Mouse (Mus musculus): ENCODE data around the gene Tcp1. TPM values are rescaled to one million over a fixed set of nuclear protein-coding genes. Genes with fewer than 3 reads are reported as not detected.

The Tcp1 gene
- 497 and 531 TPM in 2 replicates for polyA plus RNA-seq (2016; fragmentation: Nextera tagmentation; extraction: Ambion mirVana)

DNA sequence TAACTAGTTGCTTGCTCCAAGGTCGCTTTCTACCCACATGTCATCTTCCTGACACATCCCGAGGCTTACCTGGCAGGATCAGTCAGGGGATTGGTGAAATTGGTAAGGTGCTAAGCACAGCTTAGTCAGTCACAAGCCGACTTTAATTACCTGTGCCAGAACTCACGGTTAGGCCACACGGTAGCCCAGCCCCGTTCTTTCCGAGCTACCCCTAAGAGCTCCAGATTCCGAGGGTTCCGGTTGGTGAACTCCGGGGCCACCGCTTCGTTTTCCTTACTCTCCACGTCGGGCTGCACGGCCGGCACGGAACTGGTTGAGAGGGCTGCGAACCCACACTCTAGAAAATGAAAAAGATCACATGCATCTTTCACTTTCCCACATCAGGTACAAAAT is at the start of gene Tcp1:
Gene Tcp1, plus strand, starts transcription at position 214 of the 393 bp plus-strand sequence.
- H3K36me3 ChIP-seq = peaks cover 65% of the 10 kb centered on the region
- no peaks in the 10 kb centered on the region for H3K9me3 ChIP-seq
- H3K9ac ChIP-seq (replicated peaks) = peak within 1 kb of the TSS; percentile 96
- peak; percentile 5; the same call in 1 of the 2 replicates for ATAC-seq (ENCODE audit: insufficient number of reproducible peaks, insufficient read depth, low FRiP score, low TSS enrichment, low read depth)
- H3K4me2 ChIP-seq = peak within 1 kb of the TSS; percentile 84
- peak within 1 kb of the TSS; percentile 91 for H3K27ac ChIP-seq
- no peaks in the 10 kb centered on the region for H3K27me3 ChIP-seq
- WGBS = 1% methylated on average over 18 of the region's 18 CpGs
- H3K4me1 ChIP-seq (replicated peaks) = peaks cover 6% of the 10 kb centered on the region
- H3K4me3 ChIP-seq (replicated peaks) = peak within 1 kb of the TSS; percentile 95

GRCm38 (mm10) chr17:12866853-12867252 is 48.6 kb upstream of the Tcp1 start:
- Histone ChIP-seq H3K4me2 (no peak overlapping the region), H3K36me3 (no peaks in the 10 kb centered on the region), H3K27me3 (no peaks in the 10 kb centered on the region), H3K9ac (replicated peaks) (no peak overlapping the region), H3K27ac (0 out of 2 replicates have a peak overlapping the region, but pooled peaks have one; percentile 20), H3K9me3 (no peaks in the 10 kb centered on the region), H3K4me1 (replicated peaks) (peaks cover 40% of the 10 kb centered on the region), H3K4me3 (replicated peaks) (no peak overlapping the region)
- 78% methylated on average over 10 of the region's 10 CpGs for WGBS
- no peak for ATAC-seq (ENCODE audit: insufficient number of reproducible peaks, insufficient read depth, low FRiP score, low TSS enrichment, low read depth)

- H3K27me3 ChIP-seq = no peaks in the 10 kb centered on the region
- H3K9ac ChIP-seq (replicated peaks) = peak within 1 kb of the TSS; percentile 35; the same call in 1 of the 2 replicates
- WGBS = 42% methylated on average over 2 of the region's 2 CpGs
- no peaks in the 10 kb centered on the region for H3K36me3 ChIP-seq
- no peaks in the 10 kb centered on the region for H3K9me3 ChIP-seq
- ATAC-seq (ENCODE audit: insufficient number of reproducible peaks, insufficient read depth, low FRiP score, low TSS enrichment, low read depth) = no peak
- peaks cover 51% of the 10 kb centered on the region for H3K4me1 ChIP-seq (replicated peaks)
- 0 out of 2 replicates have a peak within 1 kb of the TSS, but pooled peaks have one; percentile 6 for H3K4me2 ChIP-seq
- no peak within 1 kb of the TSS for H3K4me3 ChIP-seq (replicated peaks)
- H3K27ac ChIP-seq = peak within 1 kb of the TSS; percentile 69
Measured at GRCm38 (mm10) chr17:12868043-12868442, 47.5 kb upstream of the Tcp1 start, which contains the start of gene Mas1. Gene Mas1 (minus strand): TSS chr17:12868143.

DNA sequence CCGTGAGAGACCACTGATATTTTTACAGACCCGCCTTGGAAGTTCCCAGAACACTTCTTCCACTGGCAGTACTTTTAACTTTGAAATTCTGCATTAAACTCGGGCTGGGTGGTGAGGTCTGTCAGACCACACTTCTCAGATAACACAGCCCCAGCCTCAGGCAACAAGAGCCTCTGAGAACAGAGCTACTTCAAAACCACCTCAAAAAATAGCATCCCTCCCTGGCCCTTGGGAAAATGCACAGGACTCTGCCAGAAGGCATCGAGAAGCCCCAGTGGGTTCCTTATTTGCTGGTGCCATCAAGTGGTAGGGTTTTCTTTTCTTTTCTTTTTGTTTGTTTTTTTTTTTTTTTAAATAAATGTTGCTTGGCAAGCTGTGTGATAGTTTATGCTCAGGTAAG is 46.9 kb upstream of the Tcp1 start:
- Histone ChIP-seq H3K4me2 (no peak overlapping the region), H3K27me3 (no peaks in the 10 kb centered on the region), H3K9me3 (no peaks in the 10 kb centered on the region), H3K4me3 (replicated peaks) (no peak overlapping the region), H3K4me1 (replicated peaks) (peaks cover 57% of the 10 kb centered on the region), H3K36me3 (no peaks in the 10 kb centered on the region), H3K9ac (replicated peaks) (peak overlapping the region; percentile 35; the same call in 1 of the 2 replicates), H3K27ac (peak overlapping the region; percentile 69)
- no peak for ATAC-seq (ENCODE audit: insufficient number of reproducible peaks, insufficient read depth, low FRiP score, low TSS enrichment, low read depth)
- WGBS = 12% methylated on average over 4 of the region's 4 CpGs

GRCm38 (mm10) chr17:12872275-12873028 is 43.0 kb upstream of the Tcp1 start:
- WGBS = 21% methylated on average over 16 of the region's 16 CpGs
- Histone ChIP-seq H3K27ac (peak overlapping the region; percentile 64; the same call in 1 of the 2 replicates), H3K4me1 (replicated peaks) (peaks cover 57% of the 10 kb centered on the region), H3K4me2 (peak overlapping the region; percentile 36), H3K9ac (replicated peaks) (no peak overlapping the region), H3K36me3 (no peaks in the 10 kb centered on the region), H3K27me3 (no peaks in the 10 kb centered on the region), H3K4me3 (replicated peaks) (0 out of 2 replicates have a peak overlapping the region, but pooled peaks have one; percentile 0), H3K9me3 (no peaks in the 10 kb centered on the region)
- ATAC-seq (ENCODE audit: insufficient number of reproducible peaks, insufficient read depth, low FRiP score, low TSS enrichment, low read depth) = peak; percentile 27; the same call in 1 of the 2 replicates

- Histone ChIP-seq H3K4me2 (no peak within 1 kb of the TSS), H3K27ac (no peak within 1 kb of the TSS), H3K9ac (replicated peaks) (no peak within 1 kb of the TSS), H3K9me3 (no peaks in the 10 kb centered on the region), H3K4me3 (replicated peaks) (no peak within 1 kb of the TSS), H3K27me3 (no peaks in the 10 kb centered on the region), H3K4me1 (replicated peaks) (peaks cover 31% of the 10 kb centered on the region), H3K36me3 (no peaks in the 10 kb centered on the region)
- 72% methylated on average over 5 of the region's 5 CpGs for WGBS
- ATAC-seq (ENCODE audit: insufficient number of reproducible peaks, insufficient read depth, low FRiP score, low TSS enrichment, low read depth) = no peak
Measured at GRCm38 (mm10) chr17:12875734-12876133, 39.8 kb upstream of the Tcp1 start, which contains the start of gene Mrgprh. Gene Mrgprh (plus strand): TSS chr17:12876034.

- Histone ChIP-seq H3K4me1 (replicated peaks) (0 out of 2 replicates have a peak, but pooled peaks cover 3% of the 10 kb centered on the region), H3K9me3 (no peaks in the 10 kb centered on the region), H3K4me2 (peak overlapping the region; percentile 45), H3K4me3 (replicated peaks) (peak overlapping the region; percentile 15), H3K27ac (no peak overlapping the region), H3K36me3 (no peaks in the 10 kb centered on the region), H3K9ac (replicated peaks) (no peak overlapping the region), H3K27me3 (no peaks in the 10 kb centered on the region)
- ATAC-seq (ENCODE audit: insufficient number of reproducible peaks, insufficient read depth, low FRiP score, low TSS enrichment, low read depth) = peak; percentile 47
- 3% methylated on average over 14 of the region's 14 CpGs for WGBS
Measured at GRCm38 (mm10) chr17:12880178-12880577, 35.3 kb upstream of the Tcp1 start.

GRCm38 (mm10) chr17:12881216-12881615 is 34.3 kb upstream of the Tcp1 start:
- Histone ChIP-seq H3K36me3 (no peaks in the 10 kb centered on the region), H3K4me1 (replicated peaks) (0 out of 2 replicates have a peak, but pooled peaks cover 3% of the 10 kb centered on the region), H3K9ac (replicated peaks) (no peak overlapping the region), H3K27me3 (no peaks in the 10 kb centered on the region), H3K4me3 (replicated peaks) (no peak overlapping the region), H3K9me3 (no peaks in the 10 kb centered on the region), H3K27ac (no peak overlapping the region), H3K4me2 (no peak overlapping the region)
- no peak for ATAC-seq (ENCODE audit: insufficient number of reproducible peaks, insufficient read depth, low FRiP score, low TSS enrichment, low read depth)
- WGBS = 86% methylated on average over 1 of the region's 1 CpGs

DNA sequence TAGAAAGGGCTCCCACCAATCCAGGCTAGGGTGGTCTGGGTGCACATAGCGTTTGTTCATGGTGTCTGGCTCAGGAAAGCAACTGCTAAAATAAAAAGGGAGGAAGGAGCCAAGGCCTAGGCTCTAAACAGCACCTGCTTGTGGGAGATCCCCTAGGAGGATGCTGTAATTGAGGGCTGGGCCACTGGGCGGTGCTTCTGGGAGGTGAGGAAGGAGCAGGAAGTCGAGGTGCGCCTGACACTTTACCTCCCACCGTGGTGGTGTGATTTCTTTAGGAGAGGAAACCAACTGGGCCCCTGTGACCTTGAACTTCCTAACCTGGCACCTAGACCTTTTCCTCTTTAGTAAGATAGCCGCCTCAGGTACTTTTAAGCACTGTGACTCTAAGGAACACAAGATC is 28.9 kb upstream of the Tcp1 start:
- no peak for ATAC-seq (ENCODE audit: insufficient number of reproducible peaks, insufficient read depth, low FRiP score, low TSS enrichment, low read depth)
- H3K36me3 ChIP-seq = peaks cover 18% of the 10 kb centered on the region; the same call in 1 of the 2 replicates
- H3K4me1 ChIP-seq (replicated peaks) = no peaks in the 10 kb centered on the region
- H3K27me3 ChIP-seq = no peaks in the 10 kb centered on the region
- H3K4me3 ChIP-seq (replicated peaks) = no peak overlapping the region
- no peak overlapping the region for H3K27ac ChIP-seq
- H3K9me3 ChIP-seq = no peaks in the 10 kb centered on the region
- H3K9ac ChIP-seq (replicated peaks) = no peak overlapping the region
- WGBS = 26% methylated on average over 6 of the region's 6 CpGs
- H3K4me2 ChIP-seq = no peak overlapping the region

- H3K9me3 ChIP-seq = no peaks in the 10 kb centered on the region
- H3K27me3 ChIP-seq = no peaks in the 10 kb centered on the region
- 73% methylated on average over 15 of the region's 15 CpGs for WGBS
- peaks cover 20% of the 10 kb centered on the region; the same call in 1 of the 2 replicates for H3K36me3 ChIP-seq
- no peak overlapping the region for H3K27ac ChIP-seq
- no peak overlapping the region for H3K9ac ChIP-seq (replicated peaks)
- no peak for ATAC-seq (ENCODE audit: insufficient number of reproducible peaks, insufficient read depth, low FRiP score, low TSS enrichment, low read depth)
- no peak overlapping the region for H3K4me3 ChIP-seq (replicated peaks)
- no peaks in the 10 kb centered on the region for H3K4me1 ChIP-seq (replicated peaks)
- H3K4me2 ChIP-seq = no peak overlapping the region
Measured at GRCm38 (mm10) chr17:12887021-12887775, 28.3 kb upstream of the Tcp1 start.

DNA sequence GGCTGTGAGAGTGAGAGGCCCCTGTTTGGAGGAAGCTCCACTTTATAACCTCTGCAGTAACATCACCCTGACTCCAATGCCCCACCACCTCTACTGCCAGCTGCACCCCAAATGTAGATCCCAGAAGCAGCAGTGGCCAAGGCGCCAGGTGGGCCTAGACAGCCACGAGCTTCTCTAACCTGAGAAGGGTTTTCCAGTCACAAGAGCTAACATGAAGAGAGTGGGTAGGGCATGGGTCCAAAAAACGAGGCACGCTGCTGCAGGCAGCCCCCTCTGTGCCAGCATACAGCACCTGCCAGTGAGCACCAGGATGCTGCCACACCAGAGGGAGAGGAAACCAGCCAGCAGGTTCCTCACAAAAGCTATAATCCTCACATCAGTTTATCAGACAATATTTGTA is 24.4 kb upstream of the Tcp1 start:
- no peak overlapping the region for H3K27ac ChIP-seq
- H3K4me3 ChIP-seq (replicated peaks) = no peak overlapping the region
- ATAC-seq (ENCODE audit: insufficient number of reproducible peaks, insufficient read depth, low FRiP score, low TSS enrichment, low read depth) = no peak
- no peaks in the 10 kb centered on the region for H3K4me1 ChIP-seq (replicated peaks)
- no peak overlapping the region for H3K4me2 ChIP-seq
- no peaks in the 10 kb centered on the region for H3K9me3 ChIP-seq
- no peak overlapping the region for H3K9ac ChIP-seq (replicated peaks)
- H3K36me3 ChIP-seq = peaks cover 32% of the 10 kb centered on the region; the same call in 1 of the 2 replicates
- 89% methylated on average over 4 of the region's 4 CpGs for WGBS
- no peaks in the 10 kb centered on the region for H3K27me3 ChIP-seq

All from limb, embryonic 12.5 days (tissue).